Mouse (Mus musculus) urinary bladder, postnatal 14 days (tissue): ENCODE data around the gene Gm10424.
"Not testable (repeated sequence)": the region's sequence is repeated elsewhere in the genome, so short reads cannot be mapped to it uniquely, and the experiment has no call there.

Source experiments
- DNase-seq: peaks from one replicate; pipeline ENCODE4 v3.0.0; 2021; ENCODE audit warnings: low spot score

The Gm10424 gene

GRCm38 (mm10) chr5:95272668-95273067 is at the start of gene Gm10424:
Gene Gm10424, minus strand, starts transcription at chr5:95272768.
- not testable (repeated sequence) for DNase-seq

GRCm38 (mm10) chr5:95305611-95306010 is 33.0 kb upstream of the Gm10424 start, which contains the start of gene Gm3259:
Gene Gm3259, plus strand, starts transcription at chr5:95305911.
- DNase-seq, result not testable (repeated sequence)
